Mouse (Mus musculus) thymus, postnatal 0 days (tissue): ENCODE results near the gene Gbgt1. TPM values are rescaled to one million over a fixed set of nuclear protein-coding genes. Genes with fewer than 3 reads are reported as not detected.
A peak's percentile ranks its signal among the peaks of the same experiment; 100 is the strongest.

Experiments used
- DNase-seq: peaks from one replicate; pipeline ENCODE4 v3.0.0-alpha.2; 2015; ENCODE audit warnings: low spot score
- polyA plus RNA-seq: library from polyadenylated mRNA; unstranded; fragments of >200 nt; fragmentation: Nextera tagmentation; extraction: Ambion mirVana; gene quantifications from 2 replicates; pipeline ENCODE4 v1.2.1, GENCODE M21; 2015

Gene Gbgt1
- polyA plus RNA-seq, 1 experiment from 2014 or later = 0.88 TPM

GRCm38 (mm10) chr2:28527436-28528353 lies 31.0 kb downstream of the Gbgt1 start:
- DNase-seq = no peak

GRCm38 (mm10) chr2:28528354-28528730 lies 31.7 kb downstream of the Gbgt1 start:
- no peak for DNase-seq

GRCm38 (mm10) chr2:28529856-28530255 lies 33.2 kb downstream of the Gbgt1 start:
- no peak for DNase-seq

GRCm38 (mm10) chr2:28530311-28530710 lies 33.6 kb downstream of the Gbgt1 start:
- no peak for DNase-seq

- peak; percentile 72 for DNase-seq
Measured at GRCm38 (mm10) chr2:28532938-28533771, 36.5 kb downstream of the Gbgt1 start.

- no peak for DNase-seq
Measured at GRCm38 (mm10) chr2:28533901-28534435, 37.3 kb downstream of the Gbgt1 start.

GRCm38 (mm10) chr2:28534436-28535262 lies 38.0 kb downstream of the Gbgt1 start:
- no peak for DNase-seq

GRCm38 (mm10) chr2:28535263-28535540 lies 38.5 kb downstream of the Gbgt1 start:
- DNase-seq = no peak

GRCm38 (mm10) chr2:28535650-28536049 lies 39.0 kb downstream of the Gbgt1 start:
- no peak for DNase-seq

GRCm38 (mm10) chr2:28536166-28536565 lies 39.5 kb downstream of the Gbgt1 start:
- DNase-seq = no peak

GRCm38 (mm10) chr2:28536766-28537633 lies 40.3 kb downstream of the Gbgt1 start:
- no peak for DNase-seq

- no peak for DNase-seq
Measured at GRCm38 (mm10) chr2:28537634-28537920, 40.9 kb downstream of the Gbgt1 start.

- peak; percentile 29 for DNase-seq
Measured at GRCm38 (mm10) chr2:28537995-28538816, 41.5 kb downstream of the Gbgt1 start.

- no peak for DNase-seq
Measured at GRCm38 (mm10) chr2:28538817-28539128, 42.1 kb downstream of the Gbgt1 start.

GRCm38 (mm10) chr2:28539206-28539605 lies 42.5 kb downstream of the Gbgt1 start:
- DNase-seq = no peak

GRCm38 (mm10) chr2:28539949-28540348 lies 43.3 kb downstream of the Gbgt1 start:
- peak; percentile 68 for DNase-seq

- no peak for DNase-seq
Measured at GRCm38 (mm10) chr2:28540587-28541227, 44.0 kb downstream of the Gbgt1 start.

GRCm38 (mm10) chr2:28543894-28544293 lies 47.2 kb downstream of the Gbgt1 start:
- DNase-seq = no peak

- peak; percentile 31 for DNase-seq
Measured at GRCm38 (mm10) chr2:28545976-28546375, 49.3 kb downstream of the Gbgt1 start.
